Mouse (Mus musculus) midbrain, embryonic 14.5 days (tissue): ENCODE data around the gene Hist1h2bn. TPM values are rescaled to one million over a fixed set of nuclear protein-coding genes. Genes with fewer than 3 reads are reported as not detected.
A peak's percentile ranks its signal among the peaks of the same experiment; 100 is the strongest.
"Not testable (repeated sequence)": the region's sequence is repeated elsewhere in the genome, so short reads cannot be mapped to it uniquely, and the experiment has no call there.

ENCODE experiments used
- ATAC-seq: fragments of 200-750 bp; cut with Nextera tagmentation; 2 replicates; pipeline ENCODE4 v1.8.0; 2017; ENCODE audit warnings: moderate number of reproducible peaks, moderate library complexity; ENCODE audit not compliant: low FRiP score, low TSS enrichment
- DNase-seq: peaks from one replicate; pipeline ENCODE4 v3.0.0-alpha.2; 2015
- H3K27ac ChIP-seq: fragments of 300-500 bp; sonication (generic); replicated peaks from 2 replicates; pipeline ENCODE4 v1.5.1; 2014; ENCODE audit warnings: mild to moderate bottlenecking, low read depth, low read length, moderate library complexity
- H3K27me3 ChIP-seq: fragments of 300-500 bp; sonication (generic); 2 replicates; pipeline ENCODE4 v1.6.1; 2014; ENCODE audit warnings: low read length, control low read depth, mixed read lengths; ENCODE audit not compliant: control insufficient read depth, insufficient read depth
- H3K36me3 ChIP-seq: fragments of 300-500 bp; sonication (generic); 2 replicates; pipeline ENCODE4 v1.6.1; 2014; ENCODE audit warnings: low read length, control low read depth; ENCODE audit not compliant: control insufficient read depth, insufficient read depth
- H3K4me1 ChIP-seq: fragments of 300-500 bp; sonication (generic); 2 replicates; pipeline ENCODE4 v1.6.1; 2014; ENCODE audit warnings: mild to moderate bottlenecking, antibody characterized with exemption, low read length, control low read depth; ENCODE audit not compliant: control insufficient read depth, insufficient read depth
- H3K4me2 ChIP-seq: fragments of 300-500 bp; sonication (generic); 2 replicates; pipeline ENCODE4 v1.6.1; 2014; ENCODE audit warnings: mild to moderate bottlenecking, low read length, moderate library complexity
- H3K4me3 ChIP-seq: fragments of 300-500 bp; sonication (generic); replicated peaks from 2 replicates; pipeline ENCODE4 v1.5.1; 2014; ENCODE audit warnings: low read depth, low read length
- H3K9ac ChIP-seq: fragments of 300-500 bp; sonication (generic); replicated peaks from 2 replicates; pipeline ENCODE4 v1.6.1; 2014; ENCODE audit warnings: mild to moderate bottlenecking, low read length, moderate library complexity
- H3K9me3 ChIP-seq: fragments of 300-500 bp; sonication (generic); 2 replicates; pipeline ENCODE4 v1.6.1; 2016; ENCODE audit warnings: low read length, control low read depth, mixed read lengths; ENCODE audit not compliant: control insufficient read depth
- WGBS: fragments of 180-500 bp; shearing (Covaris S2); extraction: QIAGEN DNeasy Blood & Tissue Kit; methylation state at CpG from one replicate; pipeline ENCODE4 v1.1.7; 2014; 5-methylcytosine and 5-hydroxymethylcytosine counted together
- polyA plus RNA-seq: library from polyadenylated mRNA; unstranded; fragments of >200 nt; fragmentation: Nextera tagmentation; extraction: Ambion mirVana; gene quantifications from 2 replicates; pipeline ENCODE4 v1.2.1, GENCODE M21; 2014

Gene Hist1h2bn
- polyA plus RNA-seq, 1 experiment from 2014 or later, result 1.6 TPM

- no peaks in the 10 kb centered on the region for H3K9me3 ChIP-seq
- no peak overlapping the region for H3K4me3 ChIP-seq
- H3K27me3 ChIP-seq, result no peaks in the 10 kb centered on the region
- H3K27ac ChIP-seq, result peak overlapping the region; percentile 49
- ATAC-seq, result no peak
- no peak overlapping the region for H3K9ac ChIP-seq
- peaks cover 28% of the 10 kb centered on the region for H3K4me1 ChIP-seq
- DNase-seq, result no peak
- H3K4me2 ChIP-seq, result peak overlapping the region; percentile 75
- no peaks in the 10 kb centered on the region for H3K36me3 ChIP-seq
- WGBS, result 15% methylated on average over 6 of the region's 6 CpGs
Measured at GRCm38 (mm10) chr13:21784311-21784710, 30.4 kb downstream of the Hist1h2bn start.

GRCm38 (mm10) chr13:21786189-21786898 is 32.4 kb downstream of the Hist1h2bn start:
- Histone ChIP-seq H3K36me3 (no peaks in the 10 kb centered on the region), H3K27me3 (no peaks in the 10 kb centered on the region), H3K4me2 (peak overlapping the region; percentile 60), H3K9ac (no peak overlapping the region; the same call in 1 of the 2 replicates), H3K4me1 (peaks cover 19% of the 10 kb centered on the region), H3K4me3 (peak overlapping the region; percentile 33), H3K9me3 (no peaks in the 10 kb centered on the region), H3K27ac (peak overlapping the region; percentile 77)
- WGBS, result 2% methylated on average over 8 of the region's 8 CpGs
- ATAC-seq, result no peak
- peak; percentile 33 for DNase-seq

- peak; percentile 95 for ATAC-seq
- DNase-seq, result peak; percentile 98
- not testable (repeated sequence) for H3K36me3 ChIP-seq, H3K27me3 ChIP-seq, H3K9me3 ChIP-seq
- Histone ChIP-seq H3K4me2 (peak within 1 kb of the TSS; percentile 60), H3K4me1 (peaks cover 19% of the 10 kb centered on the region), H3K27ac (peak within 1 kb of the TSS; percentile 77), H3K4me3 (peak within 1 kb of the TSS; percentile 33), H3K9ac (peak within 1 kb of the TSS; percentile 12; the same call in 1 of the 2 replicates)
- WGBS, result 0% methylated on average over 37 of the region's 63 CpGs
Measured at GRCm38 (mm10) chr13:21786899-21787629, 33.1 kb downstream of the Hist1h2bn start, which contains the start of the genes Hist1h2an and Hist1h2bp. Gene Hist1h2an (minus strand): TSS chr13:21787218. Gene Hist1h2bp (plus strand): TSS chr13:21787461.

- 10% methylated on average over 13 of the region's 21 CpGs for WGBS
- DNase-seq (peak; percentile 29), ATAC-seq (peak; percentile 2; the same call in 1 of the 2 replicates)
- Histone ChIP-seq H3K36me3 (no peaks in the 10 kb centered on the region), H3K4me1 (peaks cover 14% of the 10 kb centered on the region), H3K4me3 (peak overlapping the region; percentile 33), H3K27me3 (no peaks in the 10 kb centered on the region), H3K9me3 (no peaks in the 10 kb centered on the region), H3K27ac (peak overlapping the region; percentile 55), H3K4me2 (peak overlapping the region; percentile 60), H3K9ac (0 out of 2 replicates have a peak overlapping the region, but pooled peaks have one; percentile 12)
Measured at GRCm38 (mm10) chr13:21787760-21788593, 34.1 kb downstream of the Hist1h2bn start.

- Histone ChIP-seq H3K4me2 (no peak overlapping the region), H3K27ac (no peak overlapping the region), H3K36me3 (no peaks in the 10 kb centered on the region), H3K27me3 (no peaks in the 10 kb centered on the region), H3K4me1 (peaks cover 8% of the 10 kb centered on the region), H3K9ac (no peak overlapping the region), H3K9me3 (no peaks in the 10 kb centered on the region), H3K4me3 (no peak overlapping the region)
- DNase-seq, result no peak
- ATAC-seq, result no peak
- WGBS, result 66% methylated on average over 6 of the region's 6 CpGs
Measured at GRCm38 (mm10) chr13:21789925-21790324, 36.0 kb downstream of the Hist1h2bn start.

- Histone ChIP-seq H3K4me2 (peak overlapping the region; percentile 33; the same call in 1 of the 2 replicates), H3K27ac (no peak overlapping the region), H3K27me3 (no peaks in the 10 kb centered on the region), H3K36me3 (no peaks in the 10 kb centered on the region), H3K9me3 (no peaks in the 10 kb centered on the region), H3K9ac (no peak overlapping the region), H3K4me1 (peaks cover 8% of the 10 kb centered on the region), H3K4me3 (no peak overlapping the region)
- ATAC-seq, result no peak
- WGBS, result 9% methylated on average over 18 of the region's 18 CpGs
- peak; percentile 14 for DNase-seq
Measured at GRCm38 (mm10) chr13:21790601-21791283, 36.8 kb downstream of the Hist1h2bn start.

- 92% methylated on average over 7 of the region's 7 CpGs for WGBS
- no peak for ATAC-seq
- Histone ChIP-seq H3K4me3 (no peak overlapping the region), H3K9me3 (no peaks in the 10 kb centered on the region), H3K36me3 (no peaks in the 10 kb centered on the region), H3K27me3 (no peaks in the 10 kb centered on the region), H3K4me2 (no peak overlapping the region), H3K27ac (no peak overlapping the region), H3K9ac (no peak overlapping the region), H3K4me1 (no peaks in the 10 kb centered on the region)
- no peak for DNase-seq
Measured at GRCm38 (mm10) chr13:21795584-21795983, 41.7 kb downstream of the Hist1h2bn start.

GRCm38 (mm10) chr13:21797163-21797562 is 43.2 kb downstream of the Hist1h2bn start:
- not testable (repeated sequence) for H3K27ac ChIP-seq, H3K27me3 ChIP-seq, H3K9me3 ChIP-seq, H3K4me2 ChIP-seq, ATAC-seq, H3K4me3 ChIP-seq, H3K36me3 ChIP-seq, H3K9ac ChIP-seq, DNase-seq, H3K4me1 ChIP-seq
